Mouse (Mus musculus): ENCODE data around the gene Gprc5c.
"Not testable (repeated sequence)": the region's sequence is repeated elsewhere in the genome, so short reads cannot be mapped to it uniquely, and the experiment has no call there.

The Gprc5c gene

DNA sequence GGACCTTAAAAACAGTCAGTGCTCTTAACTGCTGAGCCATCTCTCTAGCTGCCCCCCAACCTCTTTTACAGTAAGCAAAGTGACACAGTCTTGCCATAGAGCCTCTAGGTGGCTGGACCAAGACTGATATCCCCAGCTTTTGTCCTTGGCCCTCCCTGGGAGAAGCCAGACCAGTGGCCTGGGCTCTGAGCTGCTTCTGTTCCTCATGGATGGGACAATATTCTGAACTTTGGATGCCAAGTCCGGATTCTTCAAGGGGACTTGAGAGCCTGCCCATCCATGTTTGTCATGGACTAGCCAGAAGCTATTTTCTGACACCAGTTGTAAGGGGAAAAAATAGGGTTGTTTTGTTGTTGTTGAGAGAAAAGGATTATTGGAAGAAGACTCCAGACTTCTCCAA, 18.8 kb downstream of the Gprc5c start:
- DNase-seq, result no peak

DNA sequence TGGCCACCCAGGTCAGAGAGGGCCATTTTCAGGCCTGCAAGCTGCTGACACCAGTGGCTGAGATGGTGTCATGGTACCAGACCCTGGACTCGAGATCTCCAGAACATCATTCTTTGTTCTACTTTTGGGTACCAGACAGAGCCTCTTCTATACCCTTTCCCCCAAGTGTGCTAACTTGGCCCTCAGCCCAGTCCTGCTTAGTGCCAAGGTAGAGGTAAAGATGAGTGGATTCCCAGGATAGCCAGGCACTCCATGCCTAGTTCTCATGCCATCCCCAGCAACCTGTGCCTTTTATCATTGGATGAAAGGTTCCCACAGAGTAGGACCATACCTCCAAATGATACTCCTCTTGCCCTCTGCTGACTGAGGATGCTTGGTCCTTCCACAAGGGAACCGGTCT, 20.6 kb downstream of the Gprc5c start:
- no peak for DNase-seq

DNA sequence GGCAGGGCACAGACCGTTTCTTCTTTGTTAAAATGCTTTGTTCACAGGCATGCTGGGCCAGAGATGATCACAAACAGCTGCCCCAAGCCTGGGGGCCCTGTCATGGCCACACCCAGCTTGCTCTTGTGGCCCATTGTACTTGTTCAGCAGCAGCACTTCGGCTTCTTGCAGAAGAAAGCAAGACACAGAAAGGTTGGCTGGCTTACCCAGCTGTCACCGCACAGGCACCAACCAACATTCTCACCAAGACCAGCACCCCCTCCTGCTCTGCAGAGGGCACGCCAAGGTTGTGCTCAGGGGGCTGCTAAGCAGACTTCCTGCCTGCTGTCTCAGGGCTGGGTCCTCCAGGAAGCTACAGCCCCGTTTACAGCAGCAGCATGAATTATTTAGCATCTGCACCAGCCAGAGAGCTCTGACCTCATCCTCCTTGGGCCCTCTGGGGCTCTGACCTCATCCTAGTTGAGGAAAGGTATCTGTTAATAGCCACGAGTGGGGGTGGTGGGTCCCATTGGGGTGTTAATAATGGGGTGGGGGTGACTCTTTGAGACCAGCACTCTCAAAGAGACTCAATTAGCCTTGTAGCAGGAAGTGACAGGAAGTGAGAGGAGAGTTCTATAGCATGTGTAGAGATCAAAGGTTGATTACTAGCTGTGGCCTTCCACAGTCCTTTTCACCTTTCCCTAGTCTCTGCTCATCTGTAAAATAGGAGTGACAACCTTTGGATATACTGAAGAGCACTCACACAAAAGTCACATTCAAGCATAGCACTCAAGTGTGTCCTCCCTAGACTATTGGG, 22.3 kb downstream of the Gprc5c start:
- DNase-seq, result peak in 1 of 2 experiments; percentile 47

DNA sequence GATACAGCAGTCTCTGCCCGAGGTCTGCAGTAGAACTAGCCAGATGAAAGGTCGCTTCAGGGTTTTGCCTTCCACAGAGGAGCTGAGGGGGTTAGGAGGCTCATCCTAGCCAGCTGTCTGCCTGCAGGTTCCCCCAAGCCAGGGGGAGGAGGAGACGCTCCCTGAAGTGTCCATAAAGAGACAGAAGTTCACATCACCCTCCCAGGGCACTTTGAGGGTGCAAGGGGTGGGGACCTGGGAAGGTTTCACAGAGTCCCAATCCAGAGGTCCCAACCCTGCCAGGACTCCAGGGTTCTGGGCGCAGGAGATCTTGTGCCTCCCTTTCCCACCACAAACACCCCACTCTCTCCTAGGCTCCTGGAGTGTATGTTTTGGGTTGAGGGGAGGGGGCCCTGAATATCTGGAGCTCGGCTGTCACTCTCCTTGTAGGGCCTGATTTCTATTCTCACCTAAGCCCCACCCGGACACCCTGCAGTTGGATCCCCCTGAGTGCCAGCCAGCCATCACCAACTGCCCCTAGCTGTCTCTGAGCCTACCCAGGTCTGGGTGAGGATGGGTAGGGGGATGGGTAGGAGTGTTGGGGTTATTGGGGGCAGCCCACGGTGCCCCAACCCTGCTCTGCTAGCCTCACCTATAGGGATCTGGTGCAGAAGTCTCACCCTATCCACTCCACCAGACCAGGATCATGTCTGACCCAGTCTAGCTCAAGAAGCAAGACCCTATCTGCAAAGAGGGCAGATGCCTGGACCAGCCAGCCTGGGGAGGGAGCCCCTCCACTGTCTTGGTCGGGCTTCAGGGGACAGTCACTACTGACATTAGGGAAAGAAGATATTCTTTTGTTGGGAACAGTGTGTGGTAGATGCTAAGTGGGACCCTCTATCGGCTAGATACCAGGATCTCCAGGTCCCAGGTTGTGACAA, 23.5 kb downstream of the Gprc5c start:
- DNase-seq, result no peak

DNA sequence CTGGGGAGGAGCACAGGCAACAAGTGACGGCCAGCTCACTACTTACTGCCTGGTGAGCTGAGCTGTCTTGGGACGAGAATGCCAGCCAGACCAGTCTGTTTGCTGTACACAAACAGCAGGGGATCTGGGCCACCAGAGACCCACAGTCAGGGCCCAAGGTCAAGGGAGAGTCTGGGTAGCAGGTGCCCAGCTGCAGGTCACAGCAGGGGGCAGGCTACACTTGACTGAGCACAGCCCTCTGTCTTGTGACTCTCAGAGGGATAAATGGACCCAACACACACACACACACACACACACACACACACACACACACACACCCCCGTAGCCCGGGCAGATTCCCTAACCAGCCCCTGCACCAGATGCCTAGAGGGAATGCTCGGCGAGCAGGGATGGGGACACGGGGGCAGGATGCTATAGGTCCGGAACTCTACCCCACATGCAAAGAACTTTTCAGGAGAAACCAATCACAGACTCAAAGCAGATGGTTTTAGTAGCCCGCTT, 24.4 kb downstream of the Gprc5c start:
- peak; percentile 84 to 95 for DNase-seq

DNA sequence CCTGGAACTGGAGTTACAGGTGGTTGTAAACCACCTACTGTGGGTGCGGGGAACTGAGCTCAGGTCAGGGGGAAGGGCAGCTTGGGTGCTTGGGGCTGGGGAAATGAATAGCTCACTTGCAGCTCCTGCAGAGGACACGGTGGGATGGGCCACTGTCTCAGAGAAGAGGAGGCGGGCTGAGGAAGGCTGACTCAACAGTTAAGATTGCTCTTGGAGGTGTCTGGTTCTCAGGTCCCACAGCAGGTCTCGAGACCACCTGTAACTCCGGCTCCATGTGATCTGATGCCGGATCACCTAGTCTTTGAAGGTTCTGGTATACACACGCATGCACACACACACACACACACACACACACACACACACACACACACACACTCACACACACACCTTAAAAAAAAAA, 25.2 kb downstream of the Gprc5c start:
- DNase-seq, result peak; percentile 66 to 88

DNA sequence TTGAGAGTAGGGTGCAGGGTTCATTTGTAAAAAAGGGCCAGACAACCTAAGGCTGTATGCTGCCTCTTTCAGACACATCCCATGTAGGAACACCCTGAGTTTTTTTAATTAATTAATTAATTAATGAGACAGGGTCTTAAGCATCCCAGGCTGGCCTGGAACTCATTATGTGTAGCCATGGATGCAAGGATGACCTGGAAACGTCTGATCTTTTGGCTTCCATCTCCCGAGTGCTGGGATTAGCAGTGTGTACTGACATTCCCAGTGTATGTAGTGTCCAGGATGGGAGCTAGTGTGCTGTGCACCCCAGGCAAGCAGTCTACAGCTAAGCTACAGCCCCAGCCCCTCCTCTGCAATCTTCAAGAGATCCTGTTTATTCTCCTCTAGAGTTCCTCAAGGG, 25.7 kb downstream of the Gprc5c start:
- no peak for DNase-seq

DNA sequence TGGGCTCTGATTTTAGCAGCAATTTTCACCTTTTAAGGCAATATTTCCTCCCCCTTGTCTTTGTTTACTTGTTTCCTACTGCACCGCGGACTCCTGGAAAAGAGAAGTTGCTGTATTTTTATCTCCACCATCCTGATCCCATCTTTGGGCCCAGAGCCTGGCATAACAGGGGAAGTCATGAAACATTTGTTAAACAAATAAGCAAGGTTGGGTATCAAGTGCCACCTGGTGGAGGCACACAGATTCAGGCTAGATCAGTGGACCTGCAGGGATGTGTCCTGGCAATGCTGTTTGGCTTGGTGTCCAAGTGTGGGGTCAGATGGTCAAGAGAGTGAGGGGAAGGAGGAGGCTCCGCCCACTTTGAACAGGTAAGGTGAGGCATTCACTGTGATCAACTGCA, 26.2 kb downstream of the Gprc5c start:
- peak; percentile 83 to 85 for DNase-seq

DNA sequence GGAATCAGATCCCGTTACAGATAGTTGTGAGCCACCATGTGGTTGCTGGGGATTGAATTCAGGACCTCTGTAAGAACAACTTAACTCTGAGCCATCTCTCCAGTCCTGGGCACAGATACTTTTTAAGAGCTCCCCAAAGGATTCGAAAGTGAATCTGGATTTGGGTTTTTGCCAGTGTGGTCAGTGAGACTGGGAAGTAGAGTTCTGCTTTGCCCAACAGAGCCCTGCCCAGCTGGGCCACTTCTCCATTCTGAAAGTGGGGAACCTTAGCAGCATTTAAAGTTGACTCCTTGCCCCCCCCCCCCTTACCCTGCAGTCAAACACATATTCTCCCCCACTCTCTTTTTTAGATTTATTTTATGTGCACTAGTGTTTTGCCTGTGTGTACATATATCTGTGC, 28.7 kb downstream of the Gprc5c start:
- no peak for DNase-seq

DNA sequence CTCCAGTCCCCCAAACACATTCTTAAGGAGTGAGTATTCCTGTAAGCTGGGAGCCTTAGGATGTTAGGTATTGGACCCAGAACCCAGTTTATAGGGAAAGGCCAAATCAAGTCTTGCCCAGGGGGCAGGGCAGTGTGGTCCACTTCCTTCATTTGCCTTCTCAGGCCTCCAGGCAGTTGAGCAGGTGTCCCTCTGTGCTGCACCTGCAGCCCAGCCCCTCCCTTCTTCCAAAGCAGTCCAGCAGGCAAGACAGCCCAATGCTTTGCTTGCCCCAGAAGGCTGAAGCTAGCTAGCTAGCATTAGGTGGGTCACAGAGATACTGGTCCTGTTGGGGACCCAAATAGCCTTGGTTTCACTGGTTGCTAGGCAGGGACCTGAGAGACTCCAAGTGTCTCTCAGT, 29.2 kb downstream of the Gprc5c start:
- DNase-seq, result no peak

DNA sequence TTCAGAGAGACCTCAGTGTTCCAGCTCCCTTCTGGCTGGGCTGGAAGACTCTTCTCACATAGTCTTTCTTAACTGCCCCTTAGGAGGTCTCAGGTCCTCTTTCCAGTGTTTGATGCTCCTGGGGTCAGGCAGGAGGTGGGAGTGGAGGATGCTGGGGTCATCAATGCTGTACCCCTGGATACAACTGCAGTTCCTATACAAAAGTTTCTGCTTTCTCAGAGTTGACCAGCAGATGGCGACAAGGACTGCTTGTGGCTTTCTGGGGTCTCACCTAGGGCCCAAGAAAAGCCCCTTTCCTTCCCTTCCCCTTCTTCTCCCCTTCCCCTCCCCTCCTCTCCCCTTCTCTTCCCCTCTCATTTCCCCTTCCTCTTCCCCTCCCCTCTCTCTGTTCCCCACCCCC, 29.6 kb downstream of the Gprc5c start:
- peak in 1 of 2 experiments; percentile 71 for DNase-seq

DNA sequence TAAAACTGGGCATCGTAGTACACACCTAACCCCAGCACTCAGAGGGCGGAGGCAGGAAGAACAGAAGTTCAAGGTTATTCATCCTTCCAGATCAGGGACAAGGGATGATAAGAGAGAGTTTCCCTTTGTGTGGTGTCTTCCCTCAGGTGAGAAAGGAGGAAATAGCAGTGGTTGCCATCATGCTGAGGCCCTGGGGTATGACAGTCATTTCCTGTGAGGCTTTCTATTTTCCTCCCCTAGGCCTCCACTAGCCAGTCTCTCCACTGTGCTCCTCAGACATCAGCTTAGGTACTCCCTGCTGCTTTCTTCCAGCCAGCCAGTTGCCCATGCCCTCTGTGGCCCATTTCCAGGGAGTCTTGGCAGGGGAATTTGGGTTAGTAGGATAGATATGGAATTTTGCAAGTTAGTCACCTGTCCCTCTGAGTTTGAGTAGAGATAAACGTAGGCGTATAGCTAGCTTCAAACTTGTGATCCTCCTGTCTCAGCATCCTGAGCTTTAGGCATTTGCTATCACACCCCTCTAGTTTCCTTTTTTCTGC, 32.4 kb downstream of the Gprc5c start:
- no peak for DNase-seq

DNA sequence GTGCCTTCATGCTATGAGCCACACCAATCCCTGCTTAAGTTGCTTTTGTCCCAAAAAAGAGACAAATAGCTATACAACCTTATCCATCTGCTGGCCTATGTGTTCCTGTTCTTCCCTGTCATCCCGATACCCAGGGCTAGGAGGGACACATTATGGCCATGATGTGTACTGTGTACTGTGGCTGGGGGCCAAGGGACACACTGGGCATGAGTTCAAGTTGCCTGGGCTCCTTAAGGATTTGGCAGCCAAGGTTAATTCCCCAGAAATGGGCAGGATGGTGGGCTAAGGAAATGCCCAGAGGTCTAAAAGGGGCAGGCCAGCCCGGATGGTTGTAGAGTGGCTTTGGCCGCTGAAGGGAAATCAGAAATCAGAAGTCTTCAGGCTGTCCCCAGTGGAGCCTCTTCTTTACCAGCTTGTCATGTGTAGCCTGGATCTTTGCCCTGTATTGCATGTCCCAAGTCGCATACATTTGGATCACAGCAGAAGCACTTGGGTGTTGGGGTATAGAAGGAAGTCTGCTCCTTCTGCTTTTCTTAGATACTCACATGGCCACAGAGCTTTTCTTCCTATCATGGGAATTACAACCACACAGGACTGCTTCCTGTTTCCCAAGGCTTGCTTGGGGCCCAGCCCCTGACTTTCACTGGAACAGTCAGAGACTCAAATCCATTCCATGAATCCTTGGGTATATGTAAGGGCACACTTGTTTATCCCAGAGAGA, 33.6 kb downstream of the Gprc5c start:
- peak; percentile 75 to 82 for DNase-seq

DNA sequence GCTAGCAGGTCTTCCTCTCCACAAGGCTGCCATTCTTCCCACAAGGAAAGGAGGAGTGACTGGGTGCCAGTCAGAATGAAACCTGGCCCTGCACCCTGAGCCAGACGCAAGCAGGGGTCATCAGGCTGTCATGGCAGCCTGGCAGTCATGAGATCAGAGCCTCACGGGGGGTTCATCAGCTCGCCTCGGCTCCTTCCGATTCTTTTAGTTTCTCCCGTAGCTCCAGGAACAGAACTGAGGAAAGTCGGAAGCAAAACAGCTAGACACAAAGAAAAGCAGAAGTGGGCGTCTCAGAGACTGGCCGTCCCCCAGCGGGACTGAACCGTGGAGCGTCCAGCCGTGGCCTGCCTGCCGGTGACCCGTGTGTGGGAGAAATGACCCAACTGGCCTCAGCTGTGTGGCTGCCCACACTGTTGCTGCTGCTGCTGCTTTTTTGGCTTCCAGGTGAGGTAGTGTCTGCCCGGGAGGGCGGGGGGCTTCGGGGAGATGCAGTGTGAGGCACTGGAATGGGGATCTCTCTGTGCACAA, 39.1 kb downstream of the Gprc5c start, which contains the start of gene Cd300a:
Gene Cd300a, plus strand, starts transcription at position 51 of the 528 bp plus-strand sequence.
- DNase-seq, result no peak

DNA sequence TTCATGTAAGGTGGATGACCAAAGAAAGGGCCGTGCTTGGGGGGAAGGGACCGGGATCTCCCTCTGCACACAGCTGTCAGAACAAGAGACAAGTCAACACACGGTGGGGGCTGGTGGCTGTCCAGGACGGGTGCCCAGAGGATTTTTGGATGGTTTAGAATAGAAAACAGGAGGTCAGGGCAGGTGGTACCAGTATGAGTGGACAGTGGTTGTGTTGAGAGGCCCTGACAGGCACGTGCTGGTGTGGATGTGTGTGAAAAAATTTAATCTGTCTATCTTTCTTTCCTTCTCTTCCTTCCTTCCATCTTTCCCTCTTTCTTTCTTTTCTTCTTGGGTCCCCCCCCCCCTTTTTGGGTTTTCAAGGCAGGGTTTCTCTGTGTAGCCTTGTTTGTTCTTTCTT, 39.6 kb downstream of the Gprc5c start:
- DNase-seq, result no peak

DNA sequence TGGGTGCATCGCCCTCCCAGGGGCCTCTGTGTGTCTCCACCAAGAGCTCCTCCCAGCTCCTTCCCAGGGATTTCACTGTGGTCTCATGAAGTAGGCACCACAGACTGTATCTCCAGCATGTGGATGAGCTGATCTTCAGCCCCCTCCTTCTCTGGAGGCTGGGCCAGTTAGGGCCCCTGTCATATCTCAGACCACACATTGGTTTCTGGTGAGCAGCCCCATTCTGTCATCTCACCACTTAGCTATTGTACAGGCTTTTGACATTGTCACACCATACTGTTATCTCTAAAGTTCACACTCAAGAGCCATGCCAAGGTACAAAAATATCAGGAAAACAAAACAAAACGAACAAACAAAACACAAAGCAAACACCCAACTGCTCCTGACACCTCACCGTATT, 45.1 kb downstream of the Gprc5c start:
- no peak for DNase-seq

DNA sequence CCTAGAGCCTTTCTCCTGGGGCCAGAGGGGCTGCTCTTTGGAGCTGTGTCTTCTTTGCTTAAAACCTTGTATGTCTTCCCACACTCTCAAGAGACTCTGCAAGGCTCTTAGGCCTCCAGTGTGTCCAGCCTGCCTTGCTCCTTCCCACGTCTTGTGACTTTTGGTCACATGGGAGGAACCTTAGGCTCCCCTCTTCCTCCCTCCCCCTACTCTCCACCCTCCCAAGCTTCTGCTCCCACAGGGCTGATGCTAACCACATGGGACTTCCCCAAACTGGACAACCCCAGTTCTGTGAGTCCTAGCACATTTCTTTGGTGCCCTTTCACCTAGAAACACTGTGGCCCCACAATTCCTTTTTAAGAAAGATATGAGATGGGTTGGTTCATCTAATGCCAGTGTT, 47.1 kb downstream of the Gprc5c start:
- DNase-seq, result peak in 1 of 2 experiments; percentile 56

DNA sequence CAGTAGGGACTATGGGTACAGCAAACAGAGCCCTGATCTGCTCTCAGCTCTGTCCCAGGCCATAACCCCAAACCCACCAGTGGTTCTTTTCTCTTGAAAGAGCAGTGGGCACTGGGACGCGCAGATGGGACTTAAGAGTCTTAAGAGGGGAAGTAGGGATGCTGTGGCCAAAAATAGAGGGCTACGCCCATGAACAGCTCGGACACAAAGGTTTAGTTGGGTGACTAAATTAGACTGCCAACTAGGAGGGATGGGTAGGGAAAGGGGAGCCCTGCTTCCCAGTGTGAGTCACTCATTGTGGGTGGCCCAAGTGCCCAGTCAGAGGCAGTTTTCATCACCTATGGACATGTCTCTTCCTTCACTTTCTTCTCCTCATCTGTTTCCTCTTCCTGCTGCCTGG, 52.3 kb downstream of the Gprc5c start:
- DNase-seq, result no peak

DNA sequence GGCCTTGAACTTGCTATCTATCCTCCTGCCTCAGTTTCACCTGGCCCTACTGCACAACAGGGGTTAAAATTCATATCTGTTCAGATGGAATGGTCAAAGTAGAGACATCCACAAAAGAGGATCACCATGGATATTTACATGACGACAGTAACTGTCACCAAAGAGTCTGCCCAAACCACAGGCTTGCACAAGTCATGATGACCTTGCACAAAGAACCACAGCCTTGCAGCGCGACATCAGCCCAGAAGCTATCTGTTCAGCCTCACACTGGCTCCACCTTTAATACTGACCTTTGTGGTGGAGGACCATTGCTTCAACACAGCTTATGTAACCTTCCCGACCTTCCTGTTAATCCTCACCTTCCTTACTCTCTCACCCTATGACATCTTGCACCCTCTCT, 56.6 kb downstream of the Gprc5c start:
- no peak for DNase-seq

DNA sequence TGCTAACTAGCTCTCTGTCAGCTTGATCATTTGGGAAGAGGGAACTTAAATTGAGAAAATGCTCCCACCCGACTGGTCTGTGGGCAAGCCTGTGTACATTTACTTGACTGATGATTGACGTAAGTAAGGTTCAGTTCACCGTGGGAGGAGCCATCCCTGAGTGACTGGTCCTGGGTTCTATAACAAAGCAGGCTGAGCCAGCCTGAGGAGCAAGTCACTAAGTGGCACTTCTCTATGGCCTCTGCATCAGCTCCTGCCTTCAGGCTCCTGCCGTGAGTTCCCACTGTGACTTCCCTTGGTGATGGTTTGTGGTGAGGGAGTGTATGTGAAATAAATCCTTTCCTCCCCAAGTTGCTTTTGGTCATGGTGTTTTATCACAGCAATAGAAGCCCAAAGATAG, 57.1 kb downstream of the Gprc5c start:
- DNase-seq, result no peak

DNA sequence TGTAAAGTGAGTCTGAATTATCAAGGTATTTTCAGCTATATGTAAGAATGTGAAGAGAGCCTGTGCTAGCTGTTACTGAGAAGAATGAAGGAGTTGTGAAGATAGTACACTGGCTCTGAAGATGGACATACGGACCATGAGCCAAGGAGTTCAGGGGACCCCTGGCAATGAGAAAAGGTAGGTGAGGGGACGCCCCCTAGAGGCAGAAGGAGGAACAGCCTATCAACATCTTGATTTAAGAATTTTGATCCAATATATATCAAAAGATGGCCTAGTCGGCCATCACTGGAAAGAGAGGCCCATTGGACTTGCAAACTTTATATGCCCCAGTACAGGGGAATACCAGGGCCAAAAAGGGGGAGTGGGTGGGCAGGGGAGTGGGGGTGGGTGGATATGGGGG, 58.6 kb downstream of the Gprc5c start:
- not testable (repeated sequence) for DNase-seq

DNA sequence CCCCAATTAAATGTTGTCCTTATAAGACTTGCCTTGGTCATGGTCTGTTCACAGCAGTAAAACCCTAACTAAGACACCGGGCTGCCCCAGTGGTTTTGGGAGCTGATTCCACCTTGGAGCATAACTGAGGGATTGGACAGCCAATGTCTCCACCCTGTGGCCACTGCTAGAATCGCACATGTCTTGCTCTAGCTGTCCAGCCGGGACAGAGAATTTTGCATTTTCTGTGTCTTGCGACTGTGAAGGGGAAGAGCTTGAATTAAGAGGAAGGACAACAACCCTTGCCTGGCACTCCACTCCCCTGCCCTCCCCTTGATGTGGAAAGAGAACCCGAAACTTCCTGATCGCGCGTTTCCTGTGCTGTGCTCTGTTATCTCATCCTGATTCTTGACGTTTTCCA, 61.9 kb downstream of the Gprc5c start:
- DNase-seq, result peak; percentile 71 to 83
